In genomic region chr17:72546274-72546673, GRCm38 (mm10) we compare ENCODE assay signal across 18 mouse cellular contexts. TPM values are rescaled to one million over a fixed set of nuclear protein-coding genes. Genes with fewer than 3 reads are reported as not detected.
"Had no signal": no experiment of that assay in that cellular context is flagged by ENCODE, and none has a peak within 500 bp of the region (broad histone marks: within the 10 kb centered on the region; RNA-seq: fewer than 3 reads in every experiment).

No protein-coding gene starts in this region.

- DNase-seq: lung, adult 18-20 months; lung, embryonic 14.5 days; lung, postnatal 10 days; lung, postnatal 4 days; right cerebral cortex, postnatal 14 days; spleen, adult 18-20 months; thymus, adult 18-20 months; thymus, postnatal 14 days; thymus, postnatal 36 days had no signal

- H3K4me2 ChIP-seq: liver, embryonic 12.5 days; lung, embryonic 14.5 days; midbrain, embryonic 12.5 days; neural tube, embryonic 12.5 days had no signal

- H3K36me3 ChIP-seq: liver, embryonic 12.5 days; midbrain, embryonic 12.5 days; neural tube, embryonic 12.5 days had no signal

- H3K4me3 ChIP-seq: liver, embryonic 12.5 days; midbrain, embryonic 12.5 days; neural tube, embryonic 12.5 days had no signal

- ATAC-seq: liver, embryonic 12.5 days had no signal

- H3K27me3 ChIP-seq: liver, embryonic 12.5 days; midbrain, embryonic 12.5 days; neural tube, embryonic 12.5 days had no signal

- H3K4me1 ChIP-seq: liver, embryonic 12.5 days; midbrain, embryonic 12.5 days; neural tube, embryonic 12.5 days had no signal

- H3K9ac ChIP-seq: liver, embryonic 12.5 days; liver, embryonic 14.5 days; lung, embryonic 14.5 days; midbrain, embryonic 12.5 days; neural tube, embryonic 12.5 days had no signal

- H3K9me3 ChIP-seq: liver, embryonic 12.5 days; midbrain, embryonic 12.5 days; neural tube, embryonic 12.5 days had no signal

- H3K27ac ChIP-seq: liver, embryonic 12.5 days; liver, embryonic 14.5 days; midbrain, embryonic 12.5 days; neural tube, embryonic 12.5 days had no signal

RNA-seq across cellular contexts. Expression of gene Alk, which starts 58.2 kb away (rescaled TPM):
- total RNA-seq: megakaryocyte, adult 5-6 weeks; megakaryocyte-erythroid progenitor cell, adult 5-6 weeks; monocyte, adult 5-6 weeks; neutrophil, adult 5-6 weeks had no signal
- polyA plus RNA-seq: lung, embryonic 16.5 days had no signal
